Mouse (Mus musculus) liver, adult (tissue): Measurements from ENCODE around the gene Arl3.

Source experiments
- GATA4 ChIP-seq: IDR thresholded peaks from 2 replicates; pipeline ENCODE4 v1.6.1; 2014; ENCODE audit warnings: mild to moderate bottlenecking, low read length; ENCODE audit not compliant: insufficient replicate concordance

The Arl3 gene

DNA sequence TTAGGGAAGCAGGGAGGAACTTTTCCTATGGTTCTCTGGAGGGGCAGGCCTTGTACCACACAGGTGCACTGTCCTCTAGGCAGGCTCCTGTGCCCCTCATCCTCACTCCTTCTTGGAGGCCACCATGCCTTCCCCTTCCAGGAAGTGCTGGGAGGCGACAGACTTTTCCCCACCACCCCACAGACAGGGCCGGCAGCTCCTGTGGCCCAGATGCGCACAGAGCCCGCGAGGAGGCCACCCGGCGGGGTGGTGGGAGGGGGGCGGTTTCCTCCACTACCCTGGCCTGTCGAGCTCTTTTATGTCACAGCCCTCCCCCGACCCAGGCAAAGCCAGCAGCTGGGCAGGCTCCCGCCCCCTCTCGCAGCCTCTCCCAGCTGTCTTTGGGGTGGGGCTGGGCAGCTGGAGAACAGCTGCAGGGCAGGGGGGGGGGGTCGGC lies 54.6 kb downstream of the Arl3 start:
- no peak for TF ChIP-seq GATA4

DNA sequence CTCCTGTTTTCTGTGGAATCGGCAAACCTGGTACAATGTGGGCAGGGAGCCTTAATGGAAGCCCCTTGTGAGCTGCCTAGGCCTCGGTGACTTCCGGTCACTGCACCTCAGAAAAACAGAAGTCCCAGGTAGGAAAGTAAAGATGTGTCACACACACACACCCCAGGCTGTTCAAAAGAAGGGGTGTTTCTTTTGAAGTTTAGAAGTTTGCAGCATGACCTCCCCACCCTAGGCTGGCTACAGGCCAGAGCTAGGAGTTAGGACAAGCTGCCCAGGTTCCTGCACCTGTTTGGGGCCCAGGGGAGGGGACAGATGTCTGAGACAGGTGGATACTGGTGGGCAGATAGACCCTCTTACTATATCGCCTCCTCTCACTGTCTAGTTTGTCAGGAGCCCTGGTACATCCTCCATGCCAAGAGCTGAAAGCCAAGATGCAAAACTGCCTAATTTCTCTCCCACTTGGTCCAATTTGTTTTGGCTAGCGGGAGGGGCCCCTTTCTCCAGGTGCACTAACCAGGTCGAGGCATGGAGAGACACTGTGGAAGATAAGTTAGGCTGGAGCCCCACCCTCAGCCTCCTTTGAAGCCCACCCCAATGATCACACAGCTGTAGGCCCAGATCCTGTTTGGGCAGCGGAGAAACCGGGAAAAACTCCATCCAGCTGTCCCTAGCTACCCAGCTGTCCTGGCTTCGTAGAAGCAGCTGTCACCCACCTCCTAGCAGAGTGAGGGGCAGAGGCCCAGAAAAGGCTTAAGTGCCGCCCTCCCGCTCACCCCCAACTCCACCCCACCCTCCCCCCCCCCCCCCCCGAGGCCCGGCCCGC lies 55.3 kb downstream of the Arl3 start:
- TF ChIP-seq GATA4: no peak

- TF ChIP-seq GATA4: no peak
Measured at GRCm38 (mm10) chr19:46516667-46517528, 56.1 kb downstream of the Arl3 start.

- TF ChIP-seq GATA4: no peak
Measured at GRCm38 (mm10) chr19:46515287-46515821, 57.6 kb downstream of the Arl3 start.

GRCm38 (mm10) chr19:46514387-46514786 lies 58.6 kb downstream of the Arl3 start:
- no peak for TF ChIP-seq GATA4

DNA sequence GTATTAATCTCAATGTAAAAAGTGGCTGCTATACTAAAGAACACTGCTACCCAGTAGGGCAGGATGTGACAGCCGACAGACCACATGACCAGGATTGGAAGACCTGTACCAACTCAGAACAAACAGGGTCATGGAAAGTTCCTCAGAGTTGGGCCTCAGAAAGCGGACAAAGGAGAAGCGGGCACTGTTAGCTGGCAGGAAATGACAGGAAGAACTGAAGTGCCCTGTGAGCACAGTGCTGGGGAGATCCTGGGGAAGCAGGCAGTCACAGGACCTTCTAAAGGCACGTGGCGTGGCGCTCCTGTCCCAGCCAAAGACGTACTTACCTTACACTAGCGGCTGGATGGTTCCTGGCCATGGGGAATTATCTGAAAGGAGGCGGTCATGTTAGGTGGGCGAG lies 61.7 kb downstream of the Arl3 start:
- TF ChIP-seq GATA4: no peak

DNA sequence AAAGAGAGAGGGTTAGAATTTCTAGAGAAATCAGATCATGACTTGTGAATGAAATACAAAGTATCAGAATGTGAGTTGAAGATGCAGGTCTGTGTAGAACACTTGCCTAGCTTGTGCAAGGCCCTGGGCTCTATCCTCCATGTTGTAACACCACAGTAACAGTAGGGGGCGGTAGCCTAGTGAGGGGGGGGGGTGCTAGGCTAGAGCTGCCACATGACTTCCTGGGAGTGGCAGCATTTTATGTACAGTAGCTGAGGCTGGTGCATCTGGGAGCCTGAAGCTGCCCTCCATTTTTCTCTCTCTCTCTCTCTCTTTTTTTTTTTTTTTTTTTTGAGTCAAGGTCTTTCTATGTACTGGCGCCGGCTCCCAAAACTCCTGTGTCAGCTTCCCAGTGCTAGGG lies 62.2 kb downstream of the Arl3 start:
- no peak for TF ChIP-seq GATA4

GRCm38 (mm10) chr19:46510401-46510800 lies 62.6 kb downstream of the Arl3 start:
- TF ChIP-seq GATA4: no peak

DNA sequence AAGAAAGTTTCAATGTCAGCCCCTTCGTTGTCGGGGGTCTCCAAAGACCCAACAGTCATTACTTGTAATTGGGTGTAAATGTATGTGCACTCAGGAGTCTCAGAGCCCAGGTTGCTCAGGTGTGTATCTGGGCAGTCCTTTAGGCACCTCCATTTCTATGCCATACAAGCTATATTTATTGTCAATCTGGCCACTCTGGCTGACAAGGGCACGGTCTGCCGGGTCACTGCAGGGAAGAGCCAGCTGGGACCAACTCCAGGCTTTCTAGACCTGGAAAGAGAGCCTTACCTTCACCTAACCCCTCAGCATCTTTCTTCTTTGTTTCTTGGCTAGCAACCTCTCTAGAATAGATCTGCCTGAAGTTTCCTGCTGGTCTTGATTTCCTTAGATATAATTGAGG lies 63.3 kb downstream of the Arl3 start:
- no peak for TF ChIP-seq GATA4

DNA sequence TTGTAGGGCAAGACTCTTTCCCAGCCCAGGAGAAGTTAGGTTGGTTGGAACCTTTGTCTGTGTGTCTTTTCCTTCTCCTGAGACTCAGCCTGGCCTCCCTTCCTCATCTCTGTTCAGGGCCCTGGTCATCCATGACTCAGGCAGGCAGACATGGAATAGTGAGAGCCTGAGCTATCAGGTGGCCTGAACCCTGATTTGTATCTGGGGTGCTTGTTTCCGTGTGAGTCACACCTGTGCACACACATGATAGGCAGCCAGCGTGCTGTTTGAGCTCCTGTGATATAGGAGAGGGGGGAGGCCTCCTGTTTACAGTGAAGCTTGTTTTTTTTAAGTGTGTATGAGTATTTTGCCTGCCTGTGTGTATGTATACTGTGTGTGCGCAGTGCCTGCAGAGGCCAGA lies 63.8 kb downstream of the Arl3 start:
- TF ChIP-seq GATA4: no peak

GRCm38 (mm10) chr19:46508738-46509137 lies 64.3 kb downstream of the Arl3 start:
- TF ChIP-seq GATA4: no peak

DNA sequence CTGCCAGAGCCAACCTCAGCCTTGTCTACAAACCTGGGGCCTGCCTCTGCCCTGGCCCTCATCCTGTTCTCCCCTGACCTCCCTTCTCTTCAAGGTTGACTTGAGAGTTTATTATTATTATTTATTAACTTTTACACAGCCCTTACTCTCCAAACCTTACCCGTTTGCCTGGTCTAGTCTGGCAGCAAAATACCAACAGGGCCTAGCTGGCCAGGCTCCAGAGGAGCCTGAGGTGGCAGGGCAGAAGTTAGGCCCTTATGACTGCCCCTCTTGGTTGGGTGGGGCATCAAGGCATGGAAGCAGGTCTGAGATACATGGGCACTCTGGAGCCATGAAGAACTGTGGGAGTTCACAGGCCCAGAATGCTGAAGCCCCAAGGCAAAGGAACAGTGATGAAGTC lies 65.2 kb downstream of the Arl3 start:
- no peak for TF ChIP-seq GATA4

GRCm38 (mm10) chr19:46507181-46507581 lies 65.8 kb downstream of the Arl3 start:
- no peak for TF ChIP-seq GATA4

DNA sequence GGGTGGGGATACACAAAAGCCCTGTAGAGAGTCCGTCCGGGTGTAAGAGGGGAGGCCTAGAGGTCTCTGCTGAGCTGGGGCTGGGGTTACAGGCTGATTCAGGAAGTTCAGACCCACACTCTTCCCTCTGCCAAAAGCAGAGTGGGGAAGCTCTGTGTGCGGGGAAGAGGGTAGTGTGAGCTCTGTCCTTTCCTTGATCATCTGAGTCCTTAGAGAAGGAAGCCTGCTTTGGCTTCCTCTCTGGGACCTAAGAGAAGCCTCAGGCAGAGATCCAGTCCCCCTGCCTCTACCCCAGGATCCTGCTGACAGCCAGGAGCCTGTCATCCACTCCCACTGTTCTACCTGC lies 66.7 kb downstream of the Arl3 start:
- TF ChIP-seq GATA4: no peak

- no peak for TF ChIP-seq GATA4
Measured at GRCm38 (mm10) chr19:46505646-46506371, 67.2 kb downstream of the Arl3 start.
